Comparison of ENCODE assay signal across 11 mouse cellular contexts in the genomic region with DNA sequence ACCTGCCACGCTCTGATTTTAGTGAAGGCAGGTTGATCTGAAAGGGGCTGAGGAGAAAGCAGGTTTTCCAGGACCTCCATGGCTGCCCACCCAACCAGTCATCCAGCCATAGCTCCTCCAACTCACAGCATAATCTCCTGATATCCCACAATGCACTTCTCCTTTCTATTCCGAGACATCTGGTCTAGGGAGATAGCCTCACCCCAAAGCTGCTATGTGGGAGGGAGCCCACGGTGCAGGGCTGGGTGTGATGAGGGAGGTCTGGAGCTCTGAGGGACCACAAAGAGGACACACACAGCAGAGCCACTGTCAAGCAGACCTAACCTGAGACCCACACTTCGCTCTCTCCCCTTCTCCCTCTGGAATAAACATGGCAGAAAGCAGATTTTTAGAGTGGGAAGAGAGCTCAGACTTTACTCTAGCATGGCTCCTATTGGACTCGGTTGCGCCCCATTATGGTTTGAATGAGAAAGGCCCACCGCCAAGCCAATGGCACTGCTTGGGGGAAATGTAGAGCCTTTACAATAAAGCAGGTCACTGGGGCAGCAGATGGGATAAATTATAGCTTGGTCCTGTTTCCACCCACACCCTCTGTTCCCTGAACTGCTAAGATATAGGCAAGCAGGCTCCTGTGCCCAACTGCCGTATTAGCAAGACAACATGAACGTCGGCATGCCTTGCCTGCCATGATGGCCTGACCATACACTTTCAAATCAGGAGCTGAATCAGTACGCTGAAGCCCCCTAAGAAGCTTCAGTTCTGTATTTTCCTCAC.
A peak's percentile ranks its signal among the peaks of the same experiment; 100 is the strongest.
DNase-seq lines count a peak whose midpoint lies in the region; ATAC-seq and TF ChIP-seq lines count a peak whose summit lies in the region.
"Had no signal": no experiment of that assay in that cellular context is flagged by ENCODE, and none has a peak within 500 bp of the region (broad histone marks: within the 10 kb centered on the region; RNA-seq: fewer than 3 reads in every experiment).

No protein-coding gene starts in this region.

- ATAC-seq in frontal cortex, adult (ENCODE audit: low TSS enrichment) = peak; percentile 55; the same call in 1 of the 2 replicates
- peak; percentile 67; the same call in 1 of the 2 replicates for ATAC-seq in stomach, embryonic 14.5 days (ENCODE audit: insufficient number of reproducible peaks, insufficient read depth, low FRiP score, low read depth)
- no peak for ATAC-seq in stomach, postnatal 0 days (ENCODE audit: low FRiP score, low TSS enrichment)
- peak; percentile 96 for ATAC-seq in liver, embryonic 13.5 days (ENCODE audit: low read depth)

- no peaks in the 10 kb centered on the region for H3K27me3 ChIP-seq in stomach, embryonic 14.5 days (ENCODE audit: control insufficient read depth, insufficient read depth, low read length)
- H3K27me3 ChIP-seq in stomach, postnatal 0 days (ENCODE audit: control insufficient read depth, insufficient read depth, low read length) = no peaks in the 10 kb centered on the region
- H3K27me3 ChIP-seq in liver, embryonic 13.5 days = no peaks in the 10 kb centered on the region

- no peak for TF ChIP-seq EP300 in stomach, postnatal 0 days (optimal IDR thresholded peaks at IDR 0.05)

- H3K27ac ChIP-seq in stomach, embryonic 14.5 days (ENCODE audit: low read length) = no peak overlapping the region
- H3K27ac ChIP-seq in stomach, postnatal 0 days (replicated peaks) = no peak overlapping the region
- H3K27ac ChIP-seq in liver, embryonic 13.5 days = peak overlapping the region; percentile 87

- no peaks in the 10 kb centered on the region for H3K4me1 ChIP-seq in stomach, embryonic 14.5 days (ENCODE audit: control insufficient read depth, insufficient read depth, low read length)
- H3K4me1 ChIP-seq in stomach, postnatal 0 days (replicated peaks; ENCODE audit: control insufficient read depth, insufficient read depth) = no peaks in the 10 kb centered on the region
- H3K4me1 ChIP-seq in liver, embryonic 13.5 days (replicated peaks) = peaks cover 27% of the 10 kb centered on the region

- no peak overlapping the region for H3K4me2 ChIP-seq in stomach, embryonic 14.5 days (replicated peaks; ENCODE audit: low read depth, low read length)
- H3K4me2 ChIP-seq in stomach, postnatal 0 days (replicated peaks; ENCODE audit: low read depth) = no peak overlapping the region
- H3K4me2 ChIP-seq in liver, embryonic 13.5 days = peak overlapping the region; percentile 57

- no peaks in the 10 kb centered on the region for H3K36me3 ChIP-seq in stomach, embryonic 14.5 days (ENCODE audit: control insufficient read depth, insufficient read depth, low read length)
- H3K36me3 ChIP-seq in stomach, postnatal 0 days (ENCODE audit: control insufficient read depth, insufficient read depth, low read length) = no peaks in the 10 kb centered on the region
- H3K36me3 ChIP-seq in liver, embryonic 13.5 days = no peaks in the 10 kb centered on the region

- no peak overlapping the region for H3K4me3 ChIP-seq in stomach, embryonic 14.5 days (ENCODE audit: low read depth, low read length)
- no peak overlapping the region for H3K4me3 ChIP-seq in stomach, postnatal 0 days (ENCODE audit: low read depth, low read length)
- H3K4me3 ChIP-seq in liver, embryonic 13.5 days (replicated peaks) = peak overlapping the region; percentile 21

- no peak overlapping the region for H3K9ac ChIP-seq in stomach, embryonic 14.5 days (replicated peaks; ENCODE audit: low read depth, low read length)
- no peak overlapping the region for H3K9ac ChIP-seq in stomach, postnatal 0 days (ENCODE audit: low read length)
- peak overlapping the region; percentile 31; the same call in 1 of the 2 replicates for H3K9ac ChIP-seq in liver, embryonic 13.5 days

- no peak for DNase-seq in frontal cortex, postnatal 36 days (ENCODE audit: low spot score in 2 of 2)
- no peak for DNase-seq in stomach, postnatal 0 days (ENCODE audit: low spot score)
- DNase-seq in liver, embryonic 13.5 days = peak; percentile 73
- no peak for DNase-seq in gastrocnemius, adult 8-10 months (ENCODE audit: low spot score in 2 of 2)
- DNase-seq in adrenal gland, postnatal 25 days = no peak
- no peak for DNase-seq in cerebellum, postnatal 36 days
- DNase-seq: adrenal gland, adult 8-10 months; cerebellum, postnatal 10 days; lung, postnatal 14 days had no signal

- 85% methylated on average over 11 of the region's 11 CpGs for WGBS in stomach, embryonic 14.5 days
- 87% methylated on average over 11 of the region's 11 CpGs for WGBS in stomach, postnatal 0 days
- WGBS in liver, embryonic 13.5 days (ENCODE audit: insufficient replicate concordance) = 69% methylated on average over 11 of the region's 11 CpGs

- H3K9me3 ChIP-seq in stomach, embryonic 14.5 days (ENCODE audit: control insufficient read depth, low read depth, low read length) = no peaks in the 10 kb centered on the region
- H3K9me3 ChIP-seq in stomach, postnatal 0 days (ENCODE audit: control insufficient read depth, low read length) = no peaks in the 10 kb centered on the region
- no peaks in the 10 kb centered on the region for H3K9me3 ChIP-seq in liver, embryonic 13.5 days (replicated peaks)

- TF ChIP-seq CTCF in stomach, postnatal 0 days (IDR thresholded peaks at IDR 0.05; ENCODE audit: low read depth) = no peak
